Mouse (Mus musculus) bone marrow macrophage, adult 2 months (primary cell): Measurements from ENCODE around the gene Neu1. TPM values are rescaled to one million over a fixed set of nuclear protein-coding genes. Genes with fewer than 3 reads are reported as not detected.

Source experiments
- H3K27ac ChIP-seq: 2 replicates; pipeline ENCODE4 v1.5.1; 2012; ENCODE audit warnings: low read depth, low read length; ENCODE audit not compliant: insufficient read depth
- H3K4me1 ChIP-seq: 2 replicates; pipeline ENCODE4 v1.6.1; 2012; ENCODE audit warnings: low read length; ENCODE audit not compliant: control insufficient read depth, insufficient read depth
- H3K4me3 ChIP-seq: 2 replicates; pipeline ENCODE4 v1.5.1; 2012; ENCODE audit warnings: mild to moderate bottlenecking, low read length, moderate library complexity; ENCODE audit not compliant: insufficient read depth
- CTCF ChIP-seq: IDR thresholded peaks from 2 replicates; pipeline ENCODE4 v1.5.1; 2012; ENCODE audit warnings: low read depth, mild to moderate bottlenecking, low read length, moderate library complexity
- POLR2A ChIP-seq: IDR thresholded peaks from 2 replicates; pipeline ENCODE4 v1.6.1; 2012; ENCODE audit warnings: mild to moderate bottlenecking, low read depth, low read length, borderline replicate concordance
- polyA plus RNA-seq: library from polyadenylated mRNA; stranded (reverse); fragments of >200 nt; gene quantifications from 2 replicates; pipeline ENCODE4 v1.2.4, GENCODE M21; 2012; ENCODE audit not compliant: missing spikeins, insufficient read depth, insufficient read length

Gene Neu1
- polyA plus RNA-seq, 1 experiment = 73.6 TPM

DNA sequence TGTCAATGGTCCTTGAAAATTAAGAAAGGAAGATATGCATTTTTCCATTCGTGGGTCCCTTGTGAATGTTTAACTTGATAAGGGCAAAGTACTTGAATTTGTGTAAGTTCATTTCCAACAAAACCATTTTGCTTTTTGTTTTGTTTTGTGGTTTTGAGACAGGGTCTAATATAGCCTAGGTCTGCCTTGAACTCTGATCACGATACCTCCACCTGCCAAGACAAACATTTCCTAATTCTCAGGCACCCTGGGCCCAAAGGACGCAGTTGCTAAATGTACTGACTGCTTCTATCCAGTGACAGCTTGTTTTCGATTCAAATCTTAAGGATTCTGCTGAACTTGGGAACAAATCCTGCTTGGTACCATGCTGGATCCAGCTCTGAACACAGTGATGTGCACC, 48.6 kb downstream of the Neu1 start:
- H3K4me3 ChIP-seq = no peak overlapping the region
- no peak for TF ChIP-seq CTCF
- TF ChIP-seq POLR2A = no peak
- H3K4me1 ChIP-seq = peaks cover 10% of the 10 kb centered on the region
- H3K27ac ChIP-seq = no peak overlapping the region

DNA sequence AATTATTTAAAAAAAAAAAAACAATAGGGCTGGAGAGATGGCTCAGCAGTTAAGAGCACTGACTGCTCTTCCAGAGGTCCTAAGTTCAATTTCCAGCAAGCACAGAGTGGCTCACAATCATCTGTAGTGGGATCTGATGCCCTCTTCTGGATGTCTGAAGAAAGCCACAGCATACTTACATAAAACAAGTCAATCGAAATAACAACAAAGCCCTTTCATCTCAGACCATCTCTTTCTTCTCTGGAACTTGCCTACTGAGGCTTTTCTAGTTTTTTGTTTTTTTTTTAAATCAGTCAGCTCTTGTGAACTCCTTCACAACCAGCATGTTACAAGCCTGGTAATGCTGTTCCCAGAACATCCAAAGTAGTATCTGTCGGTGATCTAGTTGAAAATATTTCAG, 49.6 kb downstream of the Neu1 start:
- TF ChIP-seq POLR2A (no peak), CTCF (no peak)
- Histone ChIP-seq H3K4me3 (peak overlapping the region; percentile 51), H3K27ac (peak overlapping the region; percentile 19; the same call in 1 of the 2 replicates), H3K4me1 (peaks cover 17% of the 10 kb centered on the region)

DNA sequence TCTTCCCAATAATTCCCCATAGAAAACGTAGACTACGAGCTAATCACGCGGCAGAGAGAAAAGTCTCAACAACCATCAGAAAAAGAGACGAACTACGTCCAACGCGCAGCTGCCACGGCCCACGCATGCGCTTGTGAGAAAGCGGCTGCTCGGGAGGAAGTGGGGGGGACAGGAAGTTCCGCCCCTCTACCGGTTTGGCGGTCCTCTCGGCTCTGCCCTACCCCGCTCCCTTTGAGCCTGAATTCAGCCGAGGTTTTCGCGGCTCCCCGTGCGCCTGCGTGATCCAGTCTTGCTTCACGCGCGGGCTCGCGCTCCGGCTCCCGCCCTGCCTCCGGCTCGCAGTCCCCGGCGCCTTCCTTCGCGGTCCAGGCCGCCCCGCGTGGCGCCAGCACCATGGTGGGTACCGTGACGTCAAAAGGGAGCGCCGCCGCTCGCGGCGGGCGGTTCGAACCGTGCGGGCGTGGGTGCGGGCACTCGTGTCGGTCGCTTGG, 50.7 kb downstream of the Neu1 start, which contains the start of gene Lsm2:
Gene Lsm2, plus strand, starts transcription at position 173 of the 491 bp plus-strand sequence.
- H3K27ac ChIP-seq = peak within 1 kb of the TSS; percentile 90
- peak within 1 kb of the TSS; percentile 79 for H3K4me3 ChIP-seq
- no peak; the same call in 1 of the 2 replicates for TF ChIP-seq POLR2A
- TF ChIP-seq CTCF = no peak
- peaks cover 15% of the 10 kb centered on the region for H3K4me1 ChIP-seq

DNA sequence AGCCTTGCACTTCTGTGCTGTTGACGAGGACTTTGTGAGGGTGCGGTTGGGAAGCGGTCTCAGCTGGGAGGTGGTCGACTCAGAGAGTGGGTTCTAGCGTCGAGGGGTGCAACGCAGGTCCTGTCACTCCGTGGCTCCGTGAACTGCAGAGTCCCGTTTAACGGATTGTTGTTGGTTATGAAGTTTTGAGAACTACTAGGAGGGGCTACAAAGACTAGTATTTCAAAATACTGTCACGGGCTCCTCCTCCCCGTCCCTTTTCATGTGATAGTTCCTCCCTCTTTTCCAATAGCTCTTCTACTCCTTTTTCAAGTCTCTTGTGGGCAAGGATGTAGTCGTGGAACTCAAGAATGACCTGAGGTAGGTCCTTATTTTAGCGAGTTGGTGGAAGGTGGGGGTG, 51.3 kb downstream of the Neu1 start:
- H3K27ac ChIP-seq = peak overlapping the region; percentile 90
- TF ChIP-seq POLR2A = no peak
- TF ChIP-seq CTCF = no peak
- H3K4me3 ChIP-seq = peak overlapping the region; percentile 79
- H3K4me1 ChIP-seq = peaks cover 15% of the 10 kb centered on the region

DNA sequence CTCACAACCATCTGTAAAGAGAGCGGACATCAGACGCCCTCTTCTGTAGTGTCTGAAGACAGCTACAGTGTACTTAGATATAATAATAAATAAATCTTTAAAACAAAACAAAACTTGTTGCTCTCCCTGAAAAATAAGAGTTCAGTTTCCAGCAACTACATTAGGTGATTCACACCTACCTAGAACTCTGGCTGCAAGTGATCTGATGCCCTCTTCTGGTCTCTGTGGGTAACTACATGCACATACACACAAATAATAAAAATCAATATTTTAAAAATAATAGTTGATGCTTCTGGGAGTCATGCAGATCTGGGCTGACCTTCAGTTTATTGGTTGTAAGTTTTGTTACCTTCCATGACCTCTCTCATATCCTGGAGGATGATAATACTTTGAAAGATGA, 53.2 kb downstream of the Neu1 start:
- TF ChIP-seq POLR2A = no peak
- no peak for TF ChIP-seq CTCF
- H3K4me3 ChIP-seq = no peak overlapping the region
- no peak overlapping the region for H3K27ac ChIP-seq
- H3K4me1 ChIP-seq = peaks cover 15% of the 10 kb centered on the region

Other genes with a start within 250 kb of the Neu1 start
- 0.75 and 2.2 TPM in 2 replicates for gene C4b, start 187.4 kb upstream of the Neu1 start, polyA plus RNA-seq
- gene Cyp21a1, start 126.7 kb upstream of the Neu1 start, polyA plus RNA-seq = not detected in 2 replicates
- gene Stk19, start 94.3 kb upstream of the Neu1 start, polyA plus RNA-seq = 33.8 and 44.1 TPM in 2 replicates
- 30.8 and 38.9 TPM in 2 replicates for gene Dxo, start 94.2 kb upstream of the Neu1 start, polyA plus RNA-seq
- 37.8 and 40.2 TPM in 2 replicates for gene Skiv2l, start 81.0 kb upstream of the Neu1 start, polyA plus RNA-seq
- gene Nelfe, start 80.9 kb upstream of the Neu1 start, polyA plus RNA-seq = 48.9 and 56.8 TPM in 2 replicates
- gene Cfb, start 68.7 kb upstream of the Neu1 start, polyA plus RNA-seq = 12.0 and 13.3 TPM in 2 replicates
- 4.0 and 4.6 TPM in 2 replicates for gene Zbtb12, start 51.8 kb upstream of the Neu1 start, polyA plus RNA-seq
- gene Gm20547, start 49.2 kb upstream of the Neu1 start, polyA plus RNA-seq = 0.27 TPM in 1 of 2 replicates, not detected in the other
- not detected in 2 replicates for gene C2, start 33.0 kb upstream of the Neu1 start, polyA plus RNA-seq
- 145 and 150 TPM in 2 replicates for gene Ehmt2, start 32.8 kb upstream of the Neu1 start, polyA plus RNA-seq
- not detected in 2 replicates for gene Slc44a4, start 16.8 kb upstream of the Neu1 start, polyA plus RNA-seq
- 1.2 and 1.5 TPM in 2 replicates for gene Hspa1b, start 28.0 kb downstream of the Neu1 start, polyA plus RNA-seq
- not detected in 2 replicates for gene Gm20481, start 38.7 kb downstream of the Neu1 start, polyA plus RNA-seq
- gene Hspa1a, start 40.9 kb downstream of the Neu1 start, polyA plus RNA-seq = 1.3 TPM in 2 replicates
- not detected in 2 replicates for gene Hspa1l, start 41.5 kb downstream of the Neu1 start, polyA plus RNA-seq
- 37.1 and 44.0 TPM in 2 replicates for gene Lsm2, start 50.6 kb downstream of the Neu1 start, polyA plus RNA-seq
- 28.4 and 35.2 TPM in 2 replicates for gene Vars, start 69.7 kb downstream of the Neu1 start, polyA plus RNA-seq
- gene Vwa7, start 85.3 kb downstream of the Neu1 start, polyA plus RNA-seq = 0.31 and 0.34 TPM in 2 replicates
- gene Sapcd1, start 96.8 kb downstream of the Neu1 start, polyA plus RNA-seq = not detected in 2 replicates
- gene Msh5, start 115.5 kb downstream of the Neu1 start, polyA plus RNA-seq = 2.4 and 3.2 TPM in 2 replicates
- 357 and 381 TPM in 2 replicates for gene Clic1, start 118.7 kb downstream of the Neu1 start, polyA plus RNA-seq
- 9.0 and 10.9 TPM in 2 replicates for gene Ddah2, start 127.8 kb downstream of the Neu1 start, polyA plus RNA-seq
- not detected in 2 replicates for gene Ly6g6c, start 134.1 kb downstream of the Neu1 start, polyA plus RNA-seq
- not detected in 2 replicates for gene Mpig6b, start 134.9 kb downstream of the Neu1 start, polyA plus RNA-seq
- gene Ly6g6e, start 145.6 kb downstream of the Neu1 start, polyA plus RNA-seq = not detected in 2 replicates
- 1.0 TPM in 1 of 2 replicates, not detected in the other for gene Ly6g6d, start 146.8 kb downstream of the Neu1 start, polyA plus RNA-seq
- gene Ly6g6f, start 154.4 kb downstream of the Neu1 start, polyA plus RNA-seq = not detected in 2 replicates
- 39.8 and 40.7 TPM in 2 replicates for gene Abhd16a, start 158.0 kb downstream of the Neu1 start, polyA plus RNA-seq
- gene Ly6g5c, start 177.0 kb downstream of the Neu1 start, polyA plus RNA-seq = not detected in 2 replicates
- 0.54 and 0.92 TPM in 2 replicates for gene Ly6g5b, start 184.2 kb downstream of the Neu1 start, polyA plus RNA-seq
- 24.6 and 29.1 TPM in 2 replicates for gene Gpank1, start 190.2 kb downstream of the Neu1 start, polyA plus RNA-seq
- gene Csnk2b, start 190.8 kb downstream of the Neu1 start, polyA plus RNA-seq = 136 and 143 TPM in 2 replicates
- 29.2 and 30.4 TPM in 2 replicates for gene D17H6S53E, start 195.1 kb downstream of the Neu1 start, polyA plus RNA-seq
- not detected in 2 replicates for gene Apom, start 200.8 kb downstream of the Neu1 start, polyA plus RNA-seq
- 151 and 166 TPM in 2 replicates for gene Bag6, start 203.9 kb downstream of the Neu1 start, polyA plus RNA-seq
- 136 and 162 TPM in 2 replicates for gene Prrc2a, start 233.6 kb downstream of the Neu1 start, polyA plus RNA-seq
- 420 and 469 TPM in 2 replicates for gene Aif1, start 244.8 kb downstream of the Neu1 start, polyA plus RNA-seq